Mouse (Mus musculus) hindbrain, embryonic 16.5 days (tissue): ENCODE results near the gene Cd164. TPM values are rescaled to one million over a fixed set of nuclear protein-coding genes. Genes with fewer than 3 reads are reported as not detected.

Experiments used
- ATAC-seq: fragments of 200-750 bp; cut with Nextera tagmentation; 2 replicates; pipeline ENCODE4 v1.8.0; 2017; ENCODE audit warnings: moderate TSS enrichment, moderate library complexity
- H3K27ac ChIP-seq: fragments of 300-500 bp; sonication (generic); 2 replicates; pipeline ENCODE4 v1.5.1; 2014; ENCODE audit warnings: low read depth, mild to moderate bottlenecking, control low read depth, low read length, moderate library complexity
- H3K27me3 ChIP-seq: fragments of 300-500 bp; sonication (generic); replicated peaks from 2 replicates; pipeline ENCODE4 v1.6.1; 2014; ENCODE audit warnings: low read length; ENCODE audit not compliant: control insufficient read depth, insufficient read depth
- H3K36me3 ChIP-seq: fragments of 300-500 bp; sonication (generic); 2 replicates; pipeline ENCODE4 v1.6.1; 2014; ENCODE audit warnings: mild to moderate bottlenecking, low read length, moderate library complexity, mixed read lengths; ENCODE audit not compliant: control insufficient read depth, insufficient read depth
- H3K4me1 ChIP-seq: fragments of 300-500 bp; sonication (generic); 2 replicates; pipeline ENCODE4 v1.6.1; 2014; ENCODE audit warnings: low read depth, low read length; ENCODE audit not compliant: control insufficient read depth, insufficient read depth
- H3K4me2 ChIP-seq: fragments of 300-500 bp; sonication (generic); 2 replicates; pipeline ENCODE4 v1.6.1; 2014; ENCODE audit warnings: mild to moderate bottlenecking, low read length, control low read depth, moderate library complexity
- H3K4me3 ChIP-seq: fragments of 300-500 bp; sonication (generic); 2 replicates; pipeline ENCODE4 v1.5.1; 2014; ENCODE audit warnings: mild to moderate bottlenecking, low read length, control low read depth, moderate library complexity
- H3K9ac ChIP-seq: fragments of 300-500 bp; sonication (generic); 2 replicates; pipeline ENCODE4 v1.6.1; 2014; ENCODE audit warnings: low read depth, mild to moderate bottlenecking, control low read depth, low read length, moderate library complexity
- H3K9me3 ChIP-seq: fragments of 300-500 bp; sonication (generic); 2 replicates; pipeline ENCODE4 v1.6.1; 2014; ENCODE audit warnings: mild to moderate bottlenecking, low read length, moderate library complexity; ENCODE audit not compliant: control insufficient read depth
- WGBS: fragments of 180-500 bp; shearing (Covaris S2); extraction: QIAGEN DNeasy Blood & Tissue Kit; methylation state at CpG from one replicate; pipeline ENCODE4 v1.1.7; 2014; 5-methylcytosine and 5-hydroxymethylcytosine counted together
- polyA plus RNA-seq: library from polyadenylated mRNA; unstranded; fragments of >200 nt; fragmentation: Nextera tagmentation; extraction: Ambion mirVana; gene quantifications from 2 replicates; pipeline ENCODE4 v1.2.1, GENCODE M21; 2015

The Cd164 gene
- polyA plus RNA-seq, 1 experiment from 2014 or later, result 57.2 TPM

DNA sequence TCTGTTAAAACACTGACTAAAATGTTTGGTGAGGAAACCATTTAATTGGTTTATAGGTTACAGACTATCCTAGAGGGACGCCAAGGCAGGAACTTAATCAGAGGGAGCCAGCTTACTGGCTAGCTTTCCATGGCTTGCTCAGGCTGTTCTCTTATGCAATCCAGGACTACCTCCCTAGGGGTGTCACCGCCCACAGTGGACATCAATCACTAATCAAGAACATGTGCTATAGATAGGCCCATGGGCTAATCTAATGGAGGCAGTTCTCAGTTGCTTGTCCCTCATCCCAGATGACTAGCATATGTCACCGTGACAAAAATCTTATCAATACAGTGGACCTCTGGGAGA lies 18.7 kb downstream of the Cd164 start:
- ATAC-seq, result no peak
- H3K4me3 ChIP-seq, result no peak overlapping the region
- no peak overlapping the region for H3K9ac ChIP-seq
- H3K36me3 ChIP-seq, result peaks cover 8% of the 10 kb centered on the region
- H3K27ac ChIP-seq, result no peak overlapping the region
- H3K9me3 ChIP-seq, result no peaks in the 10 kb centered on the region
- WGBS, result 97% methylated on average over 3 of the region's 3 CpGs
- no peaks in the 10 kb centered on the region for H3K4me1 ChIP-seq
- H3K27me3 ChIP-seq, result no peaks in the 10 kb centered on the region
- no peak overlapping the region for H3K4me2 ChIP-seq

DNA sequence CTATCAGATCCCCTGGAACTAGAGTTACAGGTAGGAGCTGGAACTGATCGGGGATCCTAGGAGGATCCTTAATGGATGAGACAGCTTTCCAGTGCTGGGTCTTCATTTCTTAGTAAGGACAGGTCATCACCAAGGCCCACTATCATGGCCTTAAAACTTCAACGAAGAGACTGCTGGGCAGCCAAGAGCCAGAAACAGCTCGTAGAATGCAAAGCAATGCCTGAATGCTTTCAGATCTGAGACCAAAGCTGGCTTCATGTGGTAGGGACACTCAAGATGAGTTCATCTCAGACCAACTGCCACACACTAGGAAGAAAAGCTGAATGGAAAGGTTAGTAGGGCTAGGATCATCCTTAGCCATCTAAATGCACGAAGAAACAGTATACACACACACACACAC lies 19.8 kb downstream of the Cd164 start:
- no peaks in the 10 kb centered on the region for H3K4me1 ChIP-seq
- H3K9me3 ChIP-seq, result no peaks in the 10 kb centered on the region
- 94% methylated on average over 4 of the region's 4 CpGs for WGBS
- H3K4me2 ChIP-seq, result no peak overlapping the region
- H3K27ac ChIP-seq, result no peak overlapping the region
- H3K27me3 ChIP-seq, result no peaks in the 10 kb centered on the region
- H3K4me3 ChIP-seq, result no peak overlapping the region
- no peak for ATAC-seq
- H3K9ac ChIP-seq, result no peak overlapping the region
- peaks cover 8% of the 10 kb centered on the region for H3K36me3 ChIP-seq

- WGBS, result 94% methylated on average over 6 of the region's 6 CpGs
These were observed 22.8 kb downstream of the Cd164 start for GRCm38 (mm10) chr10:41542057-41542456.

GRCm38 (mm10) chr10:41543439-41543838 lies 24.2 kb downstream of the Cd164 start:
- Histone ChIP-seq H3K4me2 (no peak overlapping the region), H3K36me3 (no peaks in the 10 kb centered on the region), H3K4me3 (no peak overlapping the region), H3K9me3 (no peaks in the 10 kb centered on the region), H3K9ac (no peak overlapping the region), H3K4me1 (no peaks in the 10 kb centered on the region), H3K27me3 (no peaks in the 10 kb centered on the region), H3K27ac (no peak overlapping the region)
- WGBS, result 88% methylated on average over 4 of the region's 4 CpGs
- no peak for ATAC-seq

More at GRCm38 (mm10) chr10:41542057-41542456, 22.8 kb downstream of the Cd164 start:
- Histone ChIP-seq H3K4me3 (no peak overlapping the region), H3K36me3 (no peaks in the 10 kb centered on the region), H3K4me1 (no peaks in the 10 kb centered on the region), H3K9ac (no peak overlapping the region), H3K9me3 (no peaks in the 10 kb centered on the region), H3K27ac (no peak overlapping the region), H3K4me2 (no peak overlapping the region), H3K27me3 (no peaks in the 10 kb centered on the region)
- ATAC-seq, result no peak

GRCm38 (mm10) chr10:41543844-41544243 lies 24.6 kb downstream of the Cd164 start:
- Histone ChIP-seq H3K4me3 (no peak overlapping the region), H3K4me2 (no peak overlapping the region), H3K4me1 (no peaks in the 10 kb centered on the region), H3K27ac (no peak overlapping the region), H3K27me3 (no peaks in the 10 kb centered on the region), H3K9ac (no peak overlapping the region), H3K9me3 (no peaks in the 10 kb centered on the region), H3K36me3 (no peaks in the 10 kb centered on the region)
- no peak for ATAC-seq
- WGBS, result 73% methylated on average over 2 of the region's 2 CpGs

DNA sequence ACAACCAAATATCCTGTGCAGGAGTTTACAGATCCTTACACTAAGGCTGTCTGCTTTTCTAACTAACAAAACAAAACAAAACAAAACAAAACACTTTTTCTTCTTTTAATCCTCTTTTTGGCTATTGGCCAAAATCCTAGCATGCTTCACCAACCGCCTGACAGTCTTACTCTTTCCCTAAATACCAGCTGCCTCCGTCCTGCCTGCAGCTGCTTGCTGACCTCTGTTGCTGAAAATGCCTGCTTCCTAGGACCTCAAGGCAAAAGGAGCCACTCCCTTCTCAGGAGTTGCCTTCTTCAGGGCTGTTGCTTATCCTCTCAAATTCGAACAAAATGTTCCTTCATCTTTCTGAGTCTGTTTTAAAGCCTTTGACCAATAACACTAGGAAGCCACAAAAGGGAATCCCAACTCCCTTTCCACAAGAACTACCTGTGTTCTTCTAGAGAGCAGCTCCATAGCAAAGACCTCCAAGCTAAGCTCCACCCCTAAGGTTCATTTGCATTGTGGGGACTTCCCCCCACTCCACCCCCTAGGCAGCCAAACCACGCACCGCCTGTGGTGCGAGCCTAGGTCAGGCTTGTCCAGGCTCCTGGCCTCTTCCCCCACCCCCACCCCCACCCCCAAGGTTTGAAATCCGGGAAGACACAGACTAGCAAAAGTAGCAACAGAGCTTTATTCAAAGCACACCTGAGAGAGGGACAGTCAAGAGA lies 25.4 kb downstream of the Cd164 start:
- ATAC-seq, result no peak
- Histone ChIP-seq H3K4me1 (no peaks in the 10 kb centered on the region), H3K9me3 (peaks cover 5% of the 10 kb centered on the region; the same call in 1 of the 2 replicates), H3K4me2 (no peak overlapping the region), H3K9ac (no peak overlapping the region), H3K36me3 (no peaks in the 10 kb centered on the region), H3K4me3 (no peak overlapping the region), H3K27ac (no peak overlapping the region), H3K27me3 (no peaks in the 10 kb centered on the region)
- WGBS, result 9% methylated on average over 7 of the region's 7 CpGs

- no peak overlapping the region for H3K4me3 ChIP-seq
- no peak for ATAC-seq
- no peak overlapping the region for H3K27ac ChIP-seq
- no peak overlapping the region for H3K9ac ChIP-seq
- no peaks in the 10 kb centered on the region for H3K27me3 ChIP-seq
- H3K36me3 ChIP-seq, result no peaks in the 10 kb centered on the region
- 66% methylated on average over 7 of the region's 7 CpGs for WGBS
- H3K4me2 ChIP-seq, result no peak overlapping the region
- peaks cover 7% of the 10 kb centered on the region; the same call in 1 of the 2 replicates for H3K9me3 ChIP-seq
- no peaks in the 10 kb centered on the region for H3K4me1 ChIP-seq
These were observed 26.1 kb downstream of the Cd164 start for GRCm38 (mm10) chr10:41545224-41545755.

GRCm38 (mm10) chr10:41546396-41547165 lies 27.4 kb downstream of the Cd164 start:
- H3K27me3 ChIP-seq, result no peaks in the 10 kb centered on the region
- H3K9me3 ChIP-seq, result peaks cover 7% of the 10 kb centered on the region; the same call in 1 of the 2 replicates
- no peak overlapping the region for H3K27ac ChIP-seq
- H3K4me1 ChIP-seq, result no peaks in the 10 kb centered on the region
- no peak overlapping the region for H3K4me2 ChIP-seq
- no peaks in the 10 kb centered on the region for H3K36me3 ChIP-seq
- H3K9ac ChIP-seq, result no peak overlapping the region
- WGBS, result 60% methylated on average over 13 of the region's 13 CpGs
- ATAC-seq, result no peak
- no peak overlapping the region for H3K4me3 ChIP-seq

DNA sequence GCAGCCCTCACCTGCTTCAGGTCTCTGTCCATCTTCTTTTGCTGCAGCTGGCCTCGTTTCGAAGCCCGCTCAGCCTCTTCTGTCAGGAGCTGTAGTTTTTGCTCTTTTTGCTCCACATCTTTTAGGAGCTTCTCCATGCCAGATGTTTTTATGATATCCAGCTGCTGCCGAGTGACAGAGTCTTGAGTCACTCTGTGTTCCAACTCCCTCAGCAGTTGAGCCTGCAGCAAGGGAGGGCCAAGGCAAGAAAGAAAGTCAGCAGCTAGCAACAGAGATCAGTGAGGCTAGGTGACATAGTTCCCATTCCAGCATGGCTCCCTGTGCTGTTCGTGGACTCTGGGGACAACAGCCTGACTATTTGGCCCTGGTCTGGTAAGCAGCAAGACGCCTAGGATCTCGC lies 31.5 kb downstream of the Cd164 start:
- H3K4me3 ChIP-seq, result no peak overlapping the region
- no peak for ATAC-seq
- no peaks in the 10 kb centered on the region for H3K27me3 ChIP-seq
- no peak overlapping the region for H3K4me2 ChIP-seq
- WGBS, result 77% methylated on average over 7 of the region's 7 CpGs
- H3K9me3 ChIP-seq, result peaks cover 7% of the 10 kb centered on the region; the same call in 1 of the 2 replicates
- H3K36me3 ChIP-seq, result no peaks in the 10 kb centered on the region
- H3K9ac ChIP-seq, result no peak overlapping the region
- peaks cover 5% of the 10 kb centered on the region for H3K4me1 ChIP-seq
- no peak overlapping the region for H3K27ac ChIP-seq
